Mouse (Mus musculus) heart, embryonic 10.5 days (tissue): Measurements from ENCODE around the gene Rsl24d1. TPM values are rescaled to one million over a fixed set of nuclear protein-coding genes. Genes with fewer than 3 reads are reported as not detected.
A peak's percentile ranks its signal among the peaks of the same experiment; 100 is the strongest.
"Not testable (repeated sequence)": the region's sequence is repeated elsewhere in the genome, so short reads cannot be mapped to it uniquely, and the experiment has no call there.

Experiments
- DNase-seq: peaks from one replicate; pipeline ENCODE4 v3.0.0-alpha.2; 2017; ENCODE audit warnings: low spot score
- H3K27ac ChIP-seq: fragments of 300-500 bp; sonication (generic); 2 replicates; pipeline ENCODE4 v1.5.1; 2016; ENCODE audit warnings: mild to moderate bottlenecking
- H3K27me3 ChIP-seq: fragments of 300-500 bp; sonication (generic); 2 replicates; pipeline ENCODE4 v1.6.1; 2016; ENCODE audit warnings: mild to moderate bottlenecking; ENCODE audit not compliant: poor library complexity, insufficient read depth, severe bottlenecking
- H3K36me3 ChIP-seq: fragments of 300-500 bp; sonication (generic); 2 replicates; pipeline ENCODE4 v1.6.1; 2016; ENCODE audit warnings: mild to moderate bottlenecking, moderate library complexity
- H3K4me1 ChIP-seq: fragments of 300-500 bp; sonication (generic); 2 replicates; pipeline ENCODE4 v1.6.1; 2016; ENCODE audit warnings: mild to moderate bottlenecking
- H3K4me3 ChIP-seq: fragments of 300-500 bp; sonication (generic); 2 replicates; pipeline ENCODE4 v1.5.1; 2016; ENCODE audit warnings: mild to moderate bottlenecking, moderate library complexity
- H3K9me3 ChIP-seq: fragments of 300-500 bp; sonication (generic); 2 replicates; pipeline ENCODE4 v1.6.1; 2016; ENCODE audit warnings: mild to moderate bottlenecking, moderate library complexity
- WGBS: fragments of 180-500 bp; shearing (Covaris S2); methylation state at CpG from one replicate; pipeline ENCODE4 v1.1.7; 2016; 5-methylcytosine and 5-hydroxymethylcytosine counted together
- polyA plus RNA-seq: library from polyadenylated mRNA; unstranded; fragments of >200 nt; fragmentation: Nextera tagmentation; extraction: Ambion mirVana; gene quantifications from 2 replicates; pipeline ENCODE4 v1.2.1, GENCODE M21; 2016

Gene Rsl24d1
- polyA plus RNA-seq, result 101 and 124 TPM in 2 replicates

- Histone ChIP-seq H3K9me3 (no peaks in the 10 kb centered on the region), H3K27me3 (no peaks in the 10 kb centered on the region), H3K27ac (peak within 1 kb of the TSS; percentile 89), H3K36me3 (peaks cover 29% of the 10 kb centered on the region), H3K4me3 (peak within 1 kb of the TSS; percentile 96), H3K4me1 (0 out of 2 replicates have a peak, but pooled peaks cover 5% of the 10 kb centered on the region)
- under 1% methylated on average over 64 of the region's 64 CpGs for WGBS
- peak; percentile 97 for DNase-seq
These were observed at the start of gene Rsl24d1 for GRCm38 (mm10) chr9:73112919-73113906. TSS of gene Rsl24d1 (plus strand) at chr9:73113426.

- H3K27ac ChIP-seq, result peak overlapping the region; percentile 36
- no peaks in the 10 kb centered on the region for H3K27me3 ChIP-seq
- no peaks in the 10 kb centered on the region for H3K36me3 ChIP-seq
- H3K4me1 ChIP-seq, result peaks cover 30% of the 10 kb centered on the region
- WGBS, result 20% methylated on average over 15 of the region's 15 CpGs
- DNase-seq, result no peak
- no peaks in the 10 kb centered on the region for H3K9me3 ChIP-seq
- peak overlapping the region; percentile 39 for H3K4me3 ChIP-seq
These were observed 49.5 kb upstream of the Rsl24d1 start for GRCm38 (mm10) chr9:73063621-73064290.

GRCm38 (mm10) chr9:73067086-73067485 lies 46.1 kb upstream of the Rsl24d1 start:
- Histone ChIP-seq H3K27ac (no peak overlapping the region), H3K4me3 (peak overlapping the region; percentile 38), H3K9me3 (no peaks in the 10 kb centered on the region), H3K36me3 (no peaks in the 10 kb centered on the region), H3K27me3 (no peaks in the 10 kb centered on the region), H3K4me1 (peaks cover 42% of the 10 kb centered on the region)
- WGBS, result 33% methylated on average over 10 of the region's 10 CpGs
- DNase-seq, result no peak

GRCm38 (mm10) chr9:73068230-73068679 lies 45.0 kb upstream of the Rsl24d1 start:
- DNase-seq, result no peak
- no peaks in the 10 kb centered on the region for H3K36me3 ChIP-seq
- no peaks in the 10 kb centered on the region for H3K9me3 ChIP-seq
- 0 out of 2 replicates have a peak overlapping the region, but pooled peaks have one; percentile 10 for H3K4me3 ChIP-seq
- peak overlapping the region; percentile 17; the same call in 1 of the 2 replicates for H3K27ac ChIP-seq
- 23% methylated on average over 6 of the region's 6 CpGs for WGBS
- H3K4me1 ChIP-seq, result peaks cover 40% of the 10 kb centered on the region
- no peaks in the 10 kb centered on the region for H3K27me3 ChIP-seq

- H3K27ac ChIP-seq, result no peak overlapping the region
- H3K4me1 ChIP-seq, result peaks cover 36% of the 10 kb centered on the region
- no peaks in the 10 kb centered on the region for H3K36me3 ChIP-seq
- H3K4me3 ChIP-seq, result no peak overlapping the region
- 65% methylated on average over 6 of the region's 6 CpGs for WGBS
- no peaks in the 10 kb centered on the region for H3K9me3 ChIP-seq
- DNase-seq, result no peak
- H3K27me3 ChIP-seq, result no peaks in the 10 kb centered on the region
These were observed 44.5 kb upstream of the Rsl24d1 start for GRCm38 (mm10) chr9:73068688-73069087.

- Histone ChIP-seq H3K27me3 (no peaks in the 10 kb centered on the region), H3K27ac (no peak overlapping the region), H3K36me3 (no peaks in the 10 kb centered on the region), H3K4me3 (no peak overlapping the region), H3K9me3 (no peaks in the 10 kb centered on the region), H3K4me1 (peaks cover 33% of the 10 kb centered on the region)
- WGBS, result 53% methylated on average over 10 of the region's 10 CpGs
- no peak for DNase-seq
These were observed 42.1 kb upstream of the Rsl24d1 start for GRCm38 (mm10) chr9:73070971-73071659.

- H3K27me3 ChIP-seq, result no peaks in the 10 kb centered on the region
- no peak overlapping the region for H3K4me3 ChIP-seq
- peaks cover 24% of the 10 kb centered on the region for H3K4me1 ChIP-seq
- WGBS, result 73% methylated on average over 8 of the region's 8 CpGs
- H3K9me3 ChIP-seq, result no peaks in the 10 kb centered on the region
- DNase-seq, result no peak
- H3K36me3 ChIP-seq, result no peaks in the 10 kb centered on the region
- H3K27ac ChIP-seq, result no peak overlapping the region
These were observed 40.8 kb upstream of the Rsl24d1 start for GRCm38 (mm10) chr9:73072426-73072825.

- no peaks in the 10 kb centered on the region for H3K36me3 ChIP-seq
- H3K4me3 ChIP-seq, result no peak overlapping the region
- no peak overlapping the region for H3K27ac ChIP-seq
- WGBS, result 88% methylated on average over 5 of the region's 5 CpGs
- DNase-seq, result no peak
- H3K4me1 ChIP-seq, result peaks cover 17% of the 10 kb centered on the region
- H3K27me3 ChIP-seq, result no peaks in the 10 kb centered on the region
- no peaks in the 10 kb centered on the region for H3K9me3 ChIP-seq
These were observed 40.1 kb upstream of the Rsl24d1 start for GRCm38 (mm10) chr9:73073169-73073568.

GRCm38 (mm10) chr9:73079349-73079748 lies 33.9 kb upstream of the Rsl24d1 start:
- not testable (repeated sequence) for H3K4me3 ChIP-seq, H3K27ac ChIP-seq, H3K36me3 ChIP-seq, H3K9me3 ChIP-seq, DNase-seq, H3K4me1 ChIP-seq, H3K27me3 ChIP-seq
- WGBS, result 82% methylated on average over 11 of the region's 12 CpGs

GRCm38 (mm10) chr9:73079801-73080325 lies 33.4 kb upstream of the Rsl24d1 start:
- no peaks in the 10 kb centered on the region for H3K27me3 ChIP-seq
- H3K9me3 ChIP-seq, result no peaks in the 10 kb centered on the region
- no peak for DNase-seq
- no peaks in the 10 kb centered on the region for H3K36me3 ChIP-seq
- H3K4me1 ChIP-seq, result no peaks in the 10 kb centered on the region
- H3K4me3 ChIP-seq, result no peak overlapping the region
- no peak overlapping the region for H3K27ac ChIP-seq
- 43% methylated on average over 7 of the region's 7 CpGs for WGBS

GRCm38 (mm10) chr9:73082291-73083000 lies 30.8 kb upstream of the Rsl24d1 start:
- peaks cover 8% of the 10 kb centered on the region; the same call in 1 of the 2 replicates for H3K4me1 ChIP-seq
- H3K27ac ChIP-seq, result no peak overlapping the region
- H3K4me3 ChIP-seq, result no peak overlapping the region
- 80% methylated on average over 8 of the region's 8 CpGs for WGBS
- no peaks in the 10 kb centered on the region for H3K36me3 ChIP-seq
- DNase-seq, result no peak
- H3K9me3 ChIP-seq, result no peaks in the 10 kb centered on the region
- H3K27me3 ChIP-seq, result no peaks in the 10 kb centered on the region

GRCm38 (mm10) chr9:73083956-73084355 lies 29.3 kb upstream of the Rsl24d1 start:
- DNase-seq, result no peak
- no peak overlapping the region for H3K4me3 ChIP-seq
- H3K4me1 ChIP-seq, result peaks cover 8% of the 10 kb centered on the region; the same call in 1 of the 2 replicates
- no peak overlapping the region for H3K27ac ChIP-seq
- 70% methylated on average over 6 of the region's 6 CpGs for WGBS
- no peaks in the 10 kb centered on the region for H3K36me3 ChIP-seq
- peaks cover 11% of the 10 kb centered on the region; the same call in 1 of the 2 replicates for H3K27me3 ChIP-seq
- no peaks in the 10 kb centered on the region for H3K9me3 ChIP-seq
